Mouse (Mus musculus) liver, adult 2 months (tissue): Measurements from ENCODE around the gene Spns2. TPM values are rescaled to one million over a fixed set of nuclear protein-coding genes. Genes with fewer than 3 reads are reported as not detected.

Experiments used
- DNase-seq: peaks from one replicate; pipeline ENCODE4 v3.0.0-alpha.2; 2011; ENCODE audit warnings: low read depth, low spot score; ENCODE audit errors: extremely low read depth
- H3K27ac ChIP-seq: fragments of 200-500 bp; replicated peaks from 2 replicates; pipeline ENCODE4 v1.5.1; 2012; ENCODE audit warnings: low read depth, mild to moderate bottlenecking, control low read depth, inconsistent platforms, low read length; ENCODE audit not compliant: insufficient read depth
- H3K27me3 ChIP-seq: fragments of 200-500 bp; 2 replicates; pipeline ENCODE4 v1.6.1; 2012; ENCODE audit warnings: mild to moderate bottlenecking, moderate library complexity, low read length, inconsistent platforms; ENCODE audit not compliant: control insufficient read depth, insufficient read depth
- H3K36me3 ChIP-seq: fragments of 200-500 bp; 2 replicates; pipeline ENCODE4 v1.6.1; 2012; ENCODE audit warnings: low read length, inconsistent platforms; ENCODE audit not compliant: control insufficient read depth, insufficient read depth
- H3K4me1 ChIP-seq: fragments of 200-500 bp; 2 replicates; pipeline ENCODE4 v1.6.1; 2011; ENCODE audit warnings: low read length; ENCODE audit not compliant: control insufficient read depth, insufficient read depth
- H3K4me3 ChIP-seq: fragments of 200-500 bp; 2 replicates; pipeline ENCODE4 v1.5.1; 2011; ENCODE audit warnings: low read depth, mild to moderate bottlenecking, control low read depth, low read length, moderate library complexity; ENCODE audit not compliant: insufficient read depth
- H3K79me2 ChIP-seq: fragments of 200-500 bp; 2 replicates; pipeline ENCODE4 v1.6.1; 2012; ENCODE audit warnings: inconsistent platforms, mild to moderate bottlenecking, low read length, moderate library complexity; ENCODE audit not compliant: control insufficient read depth, insufficient read depth
- H3K9ac ChIP-seq: fragments of 200-500 bp; 2 replicates; pipeline ENCODE4 v1.6.1; 2012; ENCODE audit warnings: low read depth, mild to moderate bottlenecking, control low read depth, inconsistent platforms, low read length
- CTCF ChIP-seq: fragments of 200-500 bp; IDR thresholded peaks from 2 replicates; pipeline ENCODE4 v1.5.1; 2011; ENCODE audit warnings: low read depth, low read length, control low read depth
- POLR2A ChIP-seq: fragments of 200-500 bp; IDR thresholded peaks from 2 replicates; pipeline ENCODE4 v1.6.1; 2011; ENCODE audit warnings: low read length, control low read depth; ENCODE audit not compliant: insufficient read depth; ENCODE audit errors: extremely low read depth
- WGBS: fragments of 180-500 bp; shearing (Covaris S2); methylation state at CpG from one replicate; pipeline ENCODE4 v1.1.7; 2018; 5-methylcytosine and 5-hydroxymethylcytosine counted together
- polyA plus RNA-seq: library from polyadenylated mRNA; depleted of rRNA; stranded (reverse); fragments of >200 nt; gene quantifications from 2 replicates; pipeline ENCODE4 v1.2.3, GENCODE M21; 2012; rRNA removed
- total RNA-seq: library from RNA; depleted of rRNA; stranded (reverse); fragments of >200 nt; gene quantifications from 2 replicates; pipeline ENCODE4 v1.2.3, GENCODE M21; 2014; rRNA removed

Spns2 gene
- total and polyA plus RNA-seq, 2 experiments, result 41.1 to 47.3 TPM

DNA sequence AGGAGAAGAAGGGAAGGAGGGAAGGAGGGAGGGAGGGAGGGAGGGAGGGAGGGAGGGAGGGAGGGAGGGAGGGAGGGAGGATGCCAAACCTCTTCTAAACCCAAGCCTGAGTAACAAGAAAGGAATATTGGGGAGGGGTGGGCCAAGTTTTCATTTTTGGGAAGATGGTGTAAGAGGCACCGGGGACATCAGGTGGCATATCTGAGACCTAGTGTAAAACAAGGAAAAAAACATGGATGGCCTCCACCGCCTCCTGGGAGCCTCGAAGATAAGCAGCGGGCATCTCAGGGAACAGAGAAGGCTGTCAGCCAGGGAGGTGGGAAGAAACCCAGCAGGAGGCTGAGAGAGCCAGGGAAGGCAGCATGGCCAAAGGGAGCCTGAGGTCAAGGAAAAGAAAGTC lies 84.2 kb downstream of the Spns2 start:
- H3K79me2 ChIP-seq, result no peaks in the 10 kb centered on the region
- WGBS, result 73% methylated on average over 4 of the region's 4 CpGs
- H3K4me1 ChIP-seq, result no peaks in the 10 kb centered on the region
- no peaks in the 10 kb centered on the region for H3K27me3 ChIP-seq
- H3K27ac ChIP-seq, result no peak overlapping the region
- H3K4me3 ChIP-seq, result no peak overlapping the region
- H3K9ac ChIP-seq, result no peak overlapping the region
- TF ChIP-seq POLR2A, result no peak
- no peaks in the 10 kb centered on the region for H3K36me3 ChIP-seq
- DNase-seq, result no peak

DNA sequence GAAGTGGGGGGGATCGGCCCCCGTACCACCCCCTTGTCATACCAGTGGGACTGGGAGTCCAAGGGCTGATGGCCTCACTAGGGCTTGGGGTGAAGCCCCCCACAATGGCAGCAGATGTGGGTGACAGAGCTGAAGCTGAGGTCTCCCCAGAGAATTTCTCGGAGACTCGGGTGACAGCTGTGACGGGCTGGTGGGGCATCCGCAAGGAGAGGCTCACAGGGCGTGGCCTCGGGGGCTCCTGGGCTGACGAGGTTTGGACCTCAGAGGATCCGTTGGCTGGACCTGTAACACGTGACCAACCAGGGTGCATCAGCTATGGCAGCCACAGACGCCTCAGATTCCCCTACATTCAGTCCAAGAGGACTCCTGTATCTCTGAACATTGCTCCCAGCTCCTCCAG lies 86.7 kb downstream of the Spns2 start:
- Histone ChIP-seq H3K27ac (no peak overlapping the region), H3K4me1 (no peaks in the 10 kb centered on the region), H3K79me2 (no peaks in the 10 kb centered on the region), H3K9ac (no peak overlapping the region), H3K36me3 (no peaks in the 10 kb centered on the region), H3K27me3 (no peaks in the 10 kb centered on the region), H3K4me3 (no peak overlapping the region)
- no peak for DNase-seq
- 96% methylated on average over 12 of the region's 12 CpGs for WGBS
- TF ChIP-seq CTCF, result no peak
- TF ChIP-seq POLR2A, result no peak

DNA sequence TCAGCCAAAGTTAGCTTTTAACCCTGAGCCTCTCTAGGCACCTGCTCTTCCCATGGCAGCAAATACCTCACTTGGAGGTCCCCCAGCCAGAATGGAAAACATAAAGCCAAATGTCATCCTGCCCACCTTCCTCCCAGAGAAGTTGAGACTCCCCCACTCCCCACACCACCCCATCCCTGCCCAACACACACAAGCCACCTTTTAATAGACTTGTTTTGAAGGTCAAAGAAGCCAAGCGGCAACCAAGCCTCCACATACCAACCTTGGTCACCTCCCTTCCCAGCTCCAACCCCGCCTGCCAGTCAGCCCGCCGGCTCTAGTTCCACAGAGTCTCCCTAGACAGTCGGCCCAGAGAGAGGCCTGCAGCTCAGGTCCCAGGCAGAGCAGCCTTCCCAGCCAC lies 87.7 kb downstream of the Spns2 start:
- H3K4me1 ChIP-seq, result no peaks in the 10 kb centered on the region
- no peaks in the 10 kb centered on the region for H3K36me3 ChIP-seq
- TF ChIP-seq CTCF (no peak), POLR2A (no peak)
- WGBS, result 81% methylated on average over 5 of the region's 5 CpGs
- H3K9ac ChIP-seq, result no peak overlapping the region
- no peaks in the 10 kb centered on the region for H3K27me3 ChIP-seq
- no peak for DNase-seq
- H3K27ac ChIP-seq, result no peak overlapping the region
- H3K4me3 ChIP-seq, result no peak overlapping the region
- no peaks in the 10 kb centered on the region for H3K79me2 ChIP-seq

Other genes with a start within 250 kb of the Spns2 start
- 0.94 and 1.1 TPM in 2 replicates for gene Slc13a5, start 222.7 kb downstream of the Spns2 start, total RNA-seq
- gene Slc13a5, start 222.7 kb downstream of the Spns2 start, polyA plus RNA-seq, result 1.4 and 1.6 TPM in 2 replicates
- gene Xaf1, start 188.3 kb downstream of the Spns2 start, total RNA-seq, result 5.2 and 7.4 TPM in 2 replicates
- gene Xaf1, start 188.3 kb downstream of the Spns2 start, polyA plus RNA-seq, result 15.5 and 17.6 TPM in 2 replicates
- not detected in 2 replicates for gene Fbxo39, start 175.5 kb downstream of the Spns2 start, total RNA-seq
- not detected in 2 replicates for gene Fbxo39, start 175.5 kb downstream of the Spns2 start, polyA plus RNA-seq
- not detected in 2 replicates for gene Tekt1, start 127.5 kb downstream of the Spns2 start, total RNA-seq
- not detected in 2 replicates for gene Tekt1, start 127.5 kb downstream of the Spns2 start, polyA plus RNA-seq
- 0.47 and 0.55 TPM in 2 replicates for gene Smtnl2, start 78.2 kb downstream of the Spns2 start, total RNA-seq
- gene Smtnl2, start 78.2 kb downstream of the Spns2 start, polyA plus RNA-seq, result 0.43 and 0.93 TPM in 2 replicates
- 13.6 and 16.2 TPM in 2 replicates for gene Ggt6, start 54.4 kb downstream of the Spns2 start, total RNA-seq
- 33.7 and 44.3 TPM in 2 replicates for gene Ggt6, start 54.4 kb downstream of the Spns2 start, polyA plus RNA-seq
- gene Mybbp1a, start 48.5 kb downstream of the Spns2 start, total RNA-seq, result 13.7 and 18.8 TPM in 2 replicates
- 14.8 and 21.6 TPM in 2 replicates for gene Mybbp1a, start 48.5 kb downstream of the Spns2 start, polyA plus RNA-seq
- gene Spns3, start 60.6 kb upstream of the Spns2 start, total RNA-seq, result under 0.01 and 0.13 TPM in 2 replicates
- gene Spns3, start 60.6 kb upstream of the Spns2 start, polyA plus RNA-seq, result 0.06 and 0.25 TPM in 2 replicates
- gene Ube2g1, start 117.4 kb upstream of the Spns2 start, total RNA-seq, result 22.4 and 26.6 TPM in 2 replicates
- gene Ube2g1, start 117.4 kb upstream of the Spns2 start, polyA plus RNA-seq, result 8.2 and 9.3 TPM in 2 replicates
- 20.7 and 20.8 TPM in 2 replicates for gene Ankfy1, start 200.1 kb upstream of the Spns2 start, total RNA-seq
- gene Ankfy1, start 200.1 kb upstream of the Spns2 start, polyA plus RNA-seq, result 10.3 and 12.3 TPM in 2 replicates